Comparison of ENCODE assay signal across 9 mouse cellular contexts in genomic region chr2:60642606-60643005, GRCm38 (mm10).
"Had no signal": no experiment of that assay in that cellular context is flagged by ENCODE, and none has a peak within 500 bp of the region (broad histone marks: within the 10 kb centered on the region; RNA-seq: fewer than 3 reads in every experiment).

No protein-coding gene starts in this region.

- DNase-seq: kidney, postnatal 25 days; layer of hippocampus, adult 9-11 months; liver, postnatal 0 days; lung, embryonic 14.5 days; right cerebral cortex, adult 18-20 months; right cerebral cortex, postnatal 14 days; right cerebral cortex, postnatal 4 days; spleen, adult 18-20 months; thymus, postnatal 25 days had no signal
